Mouse (Mus musculus) C2C12 (cell line): ENCODE data around the gene Ptprt.

Source experiments
- CTCF ChIP-seq: IDR thresholded peaks from one replicate; pipeline ENCODE4 v1.5.1; 2011; ENCODE audit not compliant: control insufficient read depth, insufficient read depth, insufficient read length
- MYOD1 ChIP-seq: IDR thresholded peaks from one replicate; pipeline ENCODE4 v1.6.1; 2011; ENCODE audit warnings: low read depth; ENCODE audit not compliant: control insufficient read depth, insufficient read length
- MYOG ChIP-seq: IDR thresholded peaks from one replicate; pipeline ENCODE4 v1.6.1; 2011; ENCODE audit not compliant: control insufficient read depth, insufficient read length; ENCODE audit errors: extremely low read depth
- USF1 ChIP-seq: IDR thresholded peaks from one replicate; pipeline ENCODE4 v1.6.1; 2011; ENCODE audit warnings: low read depth, mild to moderate bottlenecking, control low read depth, moderate library complexity

- TF ChIP-seq USF1 (no peak), CTCF (no peak), MYOD1 (no peak), MYOG (no peak)
These were observed 1115.5 kb downstream of the Ptprt start for GRCm38 (mm10) chr2:161545406-161545805.
